Mouse (Mus musculus): ENCODE measurements at regions not wholly inside any gene's neighbourhood (a gene's known extent, or its start where the extent isn't known, plus 50 kb on each side); places are given as distances from the start of the nearest gene placed in this dataset.
"Not testable (repeated sequence)": the region's sequence is repeated elsewhere in the genome, so short reads cannot be mapped to it uniquely, and the experiment has no call there.

- WGBS = 66% methylated on average over 7 of the region's 7 CpGs
- H3K9me3 ChIP-seq (ENCODE audit: control insufficient read depth, low read length) = no peaks in the 10 kb centered on the region
Observed at GRCm38 (mm10) chr6:31821621-31822020, 228.4 kb upstream of the 1700012A03Rik start.

GRCm38 (mm10) chr6:31817640-31818039 is 232.4 kb upstream of the 1700012A03Rik start:
- no peaks in the 10 kb centered on the region for H3K9me3 ChIP-seq (ENCODE audit: control insufficient read depth, low read length)
- no peaks in the 10 kb centered on the region for H3K27me3 ChIP-seq (replicated peaks; ENCODE audit: control insufficient read depth, insufficient read depth, low read length)
- H3K4me3 ChIP-seq (ENCODE audit: low read depth, low read length) = no peak overlapping the region
- no peaks in the 10 kb centered on the region for H3K36me3 ChIP-seq (ENCODE audit: control insufficient read depth, insufficient read depth, low read length)
- no peak for DNase-seq (ENCODE audit: low spot score)
- ATAC-seq (replicated peaks; ENCODE audit: low FRiP score, low TSS enrichment, low read depth) = no peak
- no peak overlapping the region for H3K27ac ChIP-seq (ENCODE audit: low read depth)
- H3K4me1 ChIP-seq (replicated peaks; ENCODE audit: control insufficient read depth, insufficient read depth, low read length) = no peaks in the 10 kb centered on the region
- no peak overlapping the region for H3K4me2 ChIP-seq (ENCODE audit: low read length)
- WGBS = 87% methylated on average over 1 of the region's 1 CpGs
- no peak overlapping the region for H3K9ac ChIP-seq (ENCODE audit: low read length)

More at GRCm38 (mm10) chr6:31821621-31822020, 228.4 kb upstream of the 1700012A03Rik start:
- H3K36me3 ChIP-seq (ENCODE audit: control insufficient read depth, insufficient read depth, low read length) = no peaks in the 10 kb centered on the region
- H3K4me2 ChIP-seq (ENCODE audit: low read length) = no peak overlapping the region
- ATAC-seq (replicated peaks; ENCODE audit: low FRiP score, low TSS enrichment, low read depth) = no peak
- no peak for DNase-seq (ENCODE audit: low spot score)
- H3K4me1 ChIP-seq (replicated peaks; ENCODE audit: control insufficient read depth, insufficient read depth, low read length) = no peaks in the 10 kb centered on the region
- no peak overlapping the region for H3K9ac ChIP-seq (ENCODE audit: low read length)
- no peak overlapping the region for H3K27ac ChIP-seq (ENCODE audit: low read depth)
- H3K4me3 ChIP-seq (ENCODE audit: low read depth, low read length) = no peak overlapping the region
- H3K27me3 ChIP-seq (replicated peaks; ENCODE audit: control insufficient read depth, insufficient read depth, low read length) = no peaks in the 10 kb centered on the region

- peak; percentile 32 for DNase-seq (ENCODE audit: low spot score)
- no peaks in the 10 kb centered on the region for H3K4me1 ChIP-seq (replicated peaks; ENCODE audit: control insufficient read depth, insufficient read depth, low read length)
- no peaks in the 10 kb centered on the region for H3K27me3 ChIP-seq (replicated peaks; ENCODE audit: control insufficient read depth, insufficient read depth, low read length)
- WGBS = 71% methylated on average over 9 of the region's 9 CpGs
- H3K27ac ChIP-seq (ENCODE audit: low read depth) = no peak overlapping the region
- H3K9ac ChIP-seq (ENCODE audit: low read length) = no peak overlapping the region
- ATAC-seq (replicated peaks; ENCODE audit: low FRiP score, low TSS enrichment, low read depth) = no peak
- H3K4me3 ChIP-seq (ENCODE audit: low read depth, low read length) = no peak overlapping the region
- H3K4me2 ChIP-seq (ENCODE audit: low read length) = no peak overlapping the region
- H3K36me3 ChIP-seq (ENCODE audit: control insufficient read depth, insufficient read depth, low read length) = no peaks in the 10 kb centered on the region
- no peaks in the 10 kb centered on the region for H3K9me3 ChIP-seq (ENCODE audit: control insufficient read depth, low read length)
Observed at GRCm38 (mm10) chr6:31811890-31812289, 238.2 kb upstream of the 1700012A03Rik start.

- ATAC-seq (replicated peaks; ENCODE audit: low FRiP score, low TSS enrichment, low read depth) (no peak), DNase-seq (ENCODE audit: low spot score) (peak; percentile 31)
- Histone ChIP-seq H3K27me3 (replicated peaks; ENCODE audit: control insufficient read depth, insufficient read depth, low read length) (no peaks in the 10 kb centered on the region), H3K9ac (ENCODE audit: low read length) (no peak overlapping the region), H3K4me3 (ENCODE audit: low read depth, low read length) (no peak overlapping the region), H3K4me1 (replicated peaks; ENCODE audit: control insufficient read depth, insufficient read depth, low read length) (no peaks in the 10 kb centered on the region), H3K4me2 (ENCODE audit: low read length) (no peak overlapping the region), H3K9me3 (ENCODE audit: control insufficient read depth, low read length) (no peaks in the 10 kb centered on the region), H3K27ac (ENCODE audit: low read depth) (no peak overlapping the region), H3K36me3 (ENCODE audit: control insufficient read depth, insufficient read depth, low read length) (no peaks in the 10 kb centered on the region)
- 61% methylated on average over 10 of the region's 10 CpGs for WGBS
Observed at GRCm38 (mm10) chr6:31810602-31811512, 239.2 kb upstream of the 1700012A03Rik start.

- not testable (repeated sequence) for H3K27ac ChIP-seq (ENCODE audit: low read depth); H3K4me3 ChIP-seq (ENCODE audit: low read depth, low read length); H3K9me3 ChIP-seq (ENCODE audit: control insufficient read depth, low read length); H3K4me2 ChIP-seq (ENCODE audit: low read length); H3K4me1 ChIP-seq (replicated peaks; ENCODE audit: control insufficient read depth, insufficient read depth, low read length); DNase-seq (ENCODE audit: low spot score); H3K27me3 ChIP-seq (replicated peaks; ENCODE audit: control insufficient read depth, insufficient read depth, low read length); ATAC-seq (replicated peaks; ENCODE audit: low FRiP score, low TSS enrichment, low read depth); H3K9ac ChIP-seq (ENCODE audit: low read length); H3K36me3 ChIP-seq (ENCODE audit: control insufficient read depth, insufficient read depth, low read length)
- WGBS = 82% methylated on average over 5 of the region's 10 CpGs
Observed at GRCm38 (mm10) chr6:31804468-31804867, 240.7 kb upstream of the Podxl start.

- not testable (repeated sequence) for H3K9ac ChIP-seq (ENCODE audit: low read length); H3K9me3 ChIP-seq (ENCODE audit: control insufficient read depth, low read length); ATAC-seq (replicated peaks; ENCODE audit: low FRiP score, low TSS enrichment, low read depth); H3K4me3 ChIP-seq (ENCODE audit: low read depth, low read length); H3K36me3 ChIP-seq (ENCODE audit: control insufficient read depth, insufficient read depth, low read length); H3K4me1 ChIP-seq (replicated peaks; ENCODE audit: control insufficient read depth, insufficient read depth, low read length); H3K4me2 ChIP-seq (ENCODE audit: low read length); DNase-seq (ENCODE audit: low spot score); H3K27me3 ChIP-seq (replicated peaks; ENCODE audit: control insufficient read depth, insufficient read depth, low read length); H3K27ac ChIP-seq (ENCODE audit: low read depth)
- WGBS = 95% methylated on average over 10 of the region's 24 CpGs
Observed at GRCm38 (mm10) chr6:31803222-31803621, 239.4 kb upstream of the Podxl start.

GRCm38 (mm10) chr6:31791547-31791946 is 227.8 kb upstream of the Podxl start:
- no peaks in the 10 kb centered on the region for H3K9me3 ChIP-seq (ENCODE audit: control insufficient read depth, low read length)
- H3K4me2 ChIP-seq (ENCODE audit: low read length) = no peak overlapping the region
- H3K36me3 ChIP-seq (ENCODE audit: control insufficient read depth, insufficient read depth, low read length) = no peaks in the 10 kb centered on the region
- no peak overlapping the region for H3K9ac ChIP-seq (ENCODE audit: low read length)
- 77% methylated on average over 7 of the region's 7 CpGs for WGBS
- H3K27ac ChIP-seq (ENCODE audit: low read depth) = no peak overlapping the region
- H3K4me1 ChIP-seq (replicated peaks; ENCODE audit: control insufficient read depth, insufficient read depth, low read length) = no peaks in the 10 kb centered on the region
- ATAC-seq (replicated peaks; ENCODE audit: low FRiP score, low TSS enrichment, low read depth) (no peak), DNase-seq (ENCODE audit: low spot score) (no peak)
- H3K4me3 ChIP-seq (ENCODE audit: low read depth, low read length) = no peak overlapping the region
- H3K27me3 ChIP-seq (replicated peaks; ENCODE audit: control insufficient read depth, insufficient read depth, low read length) = no peaks in the 10 kb centered on the region

- Histone ChIP-seq H3K4me1 (replicated peaks; ENCODE audit: control insufficient read depth, insufficient read depth, low read length) (no peaks in the 10 kb centered on the region), H3K27me3 (replicated peaks; ENCODE audit: control insufficient read depth, insufficient read depth, low read length) (no peaks in the 10 kb centered on the region), H3K4me2 (ENCODE audit: low read length) (no peak overlapping the region), H3K36me3 (ENCODE audit: control insufficient read depth, insufficient read depth, low read length) (no peaks in the 10 kb centered on the region), H3K4me3 (ENCODE audit: low read depth, low read length) (no peak overlapping the region), H3K27ac (ENCODE audit: low read depth) (no peak overlapping the region), H3K9ac (ENCODE audit: low read length) (no peak overlapping the region), H3K9me3 (ENCODE audit: control insufficient read depth, low read length) (no peaks in the 10 kb centered on the region)
- 72% methylated on average over 2 of the region's 2 CpGs for WGBS
- no peak for DNase-seq (ENCODE audit: low spot score)
- ATAC-seq (replicated peaks; ENCODE audit: low FRiP score, low TSS enrichment, low read depth) = no peak
Observed at GRCm38 (mm10) chr6:31790906-31791305, 227.1 kb upstream of the Podxl start.

- ATAC-seq (replicated peaks; ENCODE audit: low FRiP score, low TSS enrichment, low read depth) = no peak
- H3K9ac ChIP-seq (ENCODE audit: low read length) = no peak overlapping the region
- H3K9me3 ChIP-seq (ENCODE audit: control insufficient read depth, low read length) = no peaks in the 10 kb centered on the region
- no peak overlapping the region for H3K27ac ChIP-seq (ENCODE audit: low read depth)
- DNase-seq (ENCODE audit: low spot score) = no peak
- no peak overlapping the region for H3K4me2 ChIP-seq (ENCODE audit: low read length)
- H3K36me3 ChIP-seq (ENCODE audit: control insufficient read depth, insufficient read depth, low read length) = no peaks in the 10 kb centered on the region
- H3K27me3 ChIP-seq (replicated peaks; ENCODE audit: control insufficient read depth, insufficient read depth, low read length) = no peaks in the 10 kb centered on the region
- 51% methylated on average over 3 of the region's 3 CpGs for WGBS
- H3K4me1 ChIP-seq (replicated peaks; ENCODE audit: control insufficient read depth, insufficient read depth, low read length) = no peaks in the 10 kb centered on the region
- no peak overlapping the region for H3K4me3 ChIP-seq (ENCODE audit: low read depth, low read length)
Observed at GRCm38 (mm10) chr6:31776841-31777240, 213.1 kb upstream of the Podxl start.
